Mouse (Mus musculus): ENCODE measurements around the gene Rnaseh2b. TPM values are rescaled to one million over a fixed set of nuclear protein-coding genes. Genes with fewer than 3 reads are reported as not detected.

Gene Rnaseh2b
- polyA plus RNA-seq, 1 experiment from 2014 or later: 91.0 TPM

GRCm38 (mm10) chr14:62342643-62343144 is 50.3 kb downstream of the Rnaseh2b start:
- Histone ChIP-seq H3K36me3 (ENCODE audit: control insufficient read depth, insufficient read depth, low read length) (peaks cover 4% of the 10 kb centered on the region; the same call in 1 of the 2 replicates), H3K4me2 (peak overlapping the region; percentile 44), H3K27ac (ENCODE audit: low read depth, low read length) (peak overlapping the region; percentile 14; the same call in 1 of the 2 replicates), H3K27me3 (replicated peaks; ENCODE audit: control insufficient read depth, insufficient read depth, low read length) (no peaks in the 10 kb centered on the region), H3K4me1 (replicated peaks; ENCODE audit: control insufficient read depth, insufficient read depth, low read length) (peaks cover 12% of the 10 kb centered on the region; the same call in 1 of the 2 replicates), H3K4me3 (ENCODE audit: low read depth, low read length) (no peak overlapping the region), H3K9ac (ENCODE audit: low read depth, low read length) (peak overlapping the region; percentile 27; the same call in 1 of the 2 replicates), H3K9me3 (ENCODE audit: control insufficient read depth, low read length) (no peaks in the 10 kb centered on the region)
- WGBS: 34% methylated on average over 10 of the region's 10 CpGs
- DNase-seq (ENCODE audit: low spot score): no peak
- ATAC-seq (replicated peaks; ENCODE audit: low FRiP score): peak; percentile 82

- H3K9me3 ChIP-seq (ENCODE audit: control insufficient read depth, low read length): no peaks in the 10 kb centered on the region
- no peak overlapping the region for H3K4me2 ChIP-seq
- no peak overlapping the region for H3K9ac ChIP-seq (ENCODE audit: low read depth, low read length)
- peaks cover 4% of the 10 kb centered on the region; the same call in 1 of the 2 replicates for H3K4me1 ChIP-seq (replicated peaks; ENCODE audit: control insufficient read depth, insufficient read depth, low read length)
- WGBS: 91% methylated on average over 11 of the region's 11 CpGs
- no peaks in the 10 kb centered on the region for H3K27me3 ChIP-seq (replicated peaks; ENCODE audit: control insufficient read depth, insufficient read depth, low read length)
- peaks cover 7% of the 10 kb centered on the region for H3K36me3 ChIP-seq (ENCODE audit: control insufficient read depth, insufficient read depth, low read length)
- no peak for DNase-seq (ENCODE audit: low spot score)
- no peak overlapping the region for H3K4me3 ChIP-seq (ENCODE audit: low read depth, low read length)
- H3K27ac ChIP-seq (ENCODE audit: low read depth, low read length): no peak overlapping the region
- ATAC-seq (replicated peaks; ENCODE audit: low FRiP score): no peak
Observed at GRCm38 (mm10) chr14:62346570-62346969, 54.2 kb downstream of the Rnaseh2b start.

GRCm38 (mm10) chr14:62347103-62347502 is 54.7 kb downstream of the Rnaseh2b start:
- Histone ChIP-seq H3K9me3 (ENCODE audit: control insufficient read depth, low read length) (no peaks in the 10 kb centered on the region), H3K9ac (ENCODE audit: low read depth, low read length) (no peak overlapping the region), H3K27me3 (replicated peaks; ENCODE audit: control insufficient read depth, insufficient read depth, low read length) (no peaks in the 10 kb centered on the region), H3K36me3 (ENCODE audit: control insufficient read depth, insufficient read depth, low read length) (peaks cover 10% of the 10 kb centered on the region), H3K4me2 (no peak overlapping the region), H3K4me3 (ENCODE audit: low read depth, low read length) (no peak overlapping the region), H3K27ac (ENCODE audit: low read depth, low read length) (no peak overlapping the region), H3K4me1 (replicated peaks; ENCODE audit: control insufficient read depth, insufficient read depth, low read length) (peaks cover 4% of the 10 kb centered on the region; the same call in 1 of the 2 replicates)
- 91% methylated on average over 7 of the region's 7 CpGs for WGBS
- ATAC-seq (replicated peaks; ENCODE audit: low FRiP score) (no peak), DNase-seq (ENCODE audit: low spot score) (no peak)

GRCm38 (mm10) chr14:62349786-62350185 is 57.4 kb downstream of the Rnaseh2b start:
- no peak overlapping the region for H3K27ac ChIP-seq (ENCODE audit: low read depth, low read length)
- DNase-seq (ENCODE audit: low spot score) (no peak), ATAC-seq (replicated peaks; ENCODE audit: low FRiP score) (no peak)
- H3K9me3 ChIP-seq (ENCODE audit: control insufficient read depth, low read length): no peaks in the 10 kb centered on the region
- no peak overlapping the region for H3K4me2 ChIP-seq
- H3K4me3 ChIP-seq (ENCODE audit: low read depth, low read length): no peak overlapping the region
- WGBS: 89% methylated on average over 5 of the region's 5 CpGs
- no peak overlapping the region for H3K9ac ChIP-seq (ENCODE audit: low read depth, low read length)
- peaks cover 12% of the 10 kb centered on the region for H3K36me3 ChIP-seq (ENCODE audit: control insufficient read depth, insufficient read depth, low read length)
- H3K27me3 ChIP-seq (replicated peaks; ENCODE audit: control insufficient read depth, insufficient read depth, low read length): no peaks in the 10 kb centered on the region
- no peaks in the 10 kb centered on the region for H3K4me1 ChIP-seq (replicated peaks; ENCODE audit: control insufficient read depth, insufficient read depth, low read length)

- Histone ChIP-seq H3K27me3 (replicated peaks; ENCODE audit: control insufficient read depth, insufficient read depth, low read length) (no peaks in the 10 kb centered on the region), H3K27ac (ENCODE audit: low read depth, low read length) (no peak overlapping the region), H3K4me1 (replicated peaks; ENCODE audit: control insufficient read depth, insufficient read depth, low read length) (no peaks in the 10 kb centered on the region), H3K9me3 (ENCODE audit: control insufficient read depth, low read length) (no peaks in the 10 kb centered on the region), H3K36me3 (ENCODE audit: control insufficient read depth, insufficient read depth, low read length) (peaks cover 12% of the 10 kb centered on the region), H3K4me2 (no peak overlapping the region), H3K4me3 (ENCODE audit: low read depth, low read length) (no peak overlapping the region), H3K9ac (ENCODE audit: low read depth, low read length) (no peak overlapping the region)
- 81% methylated on average over 4 of the region's 4 CpGs for WGBS
- DNase-seq (ENCODE audit: low spot score) (no peak), ATAC-seq (replicated peaks; ENCODE audit: low FRiP score) (no peak)
Observed at GRCm38 (mm10) chr14:62350186-62350585, 57.8 kb downstream of the Rnaseh2b start.

GRCm38 (mm10) chr14:62350890-62351289 is 58.5 kb downstream of the Rnaseh2b start:
- Histone ChIP-seq H3K4me3 (ENCODE audit: low read depth, low read length) (no peak overlapping the region), H3K9me3 (ENCODE audit: control insufficient read depth, low read length) (no peaks in the 10 kb centered on the region), H3K9ac (ENCODE audit: low read depth, low read length) (no peak overlapping the region), H3K4me2 (no peak overlapping the region), H3K27ac (ENCODE audit: low read depth, low read length) (no peak overlapping the region), H3K27me3 (replicated peaks; ENCODE audit: control insufficient read depth, insufficient read depth, low read length) (no peaks in the 10 kb centered on the region), H3K36me3 (ENCODE audit: control insufficient read depth, insufficient read depth, low read length) (peaks cover 12% of the 10 kb centered on the region), H3K4me1 (replicated peaks; ENCODE audit: control insufficient read depth, insufficient read depth, low read length) (no peaks in the 10 kb centered on the region)
- ATAC-seq (replicated peaks; ENCODE audit: low FRiP score): no peak
- WGBS: 97% methylated on average over 3 of the region's 3 CpGs
- no peak for DNase-seq (ENCODE audit: low spot score)

- Histone ChIP-seq H3K36me3 (ENCODE audit: control insufficient read depth, insufficient read depth, low read length) (peaks cover 12% of the 10 kb centered on the region), H3K9me3 (ENCODE audit: control insufficient read depth, low read length) (no peaks in the 10 kb centered on the region), H3K4me1 (replicated peaks; ENCODE audit: control insufficient read depth, insufficient read depth, low read length) (no peaks in the 10 kb centered on the region), H3K27ac (ENCODE audit: low read depth, low read length) (no peak overlapping the region), H3K9ac (ENCODE audit: low read depth, low read length) (no peak overlapping the region), H3K4me3 (ENCODE audit: low read depth, low read length) (no peak overlapping the region), H3K27me3 (replicated peaks; ENCODE audit: control insufficient read depth, insufficient read depth, low read length) (no peaks in the 10 kb centered on the region), H3K4me2 (no peak overlapping the region)
- ATAC-seq (replicated peaks; ENCODE audit: low FRiP score): no peak
- no peak for DNase-seq (ENCODE audit: low spot score)
- 91% methylated on average over 9 of the region's 9 CpGs for WGBS
Observed at GRCm38 (mm10) chr14:62353372-62353771, 61.0 kb downstream of the Rnaseh2b start.

GRCm38 (mm10) chr14:62353793-62354192 is 61.4 kb downstream of the Rnaseh2b start:
- Histone ChIP-seq H3K4me3 (ENCODE audit: low read depth, low read length) (no peak overlapping the region), H3K9me3 (ENCODE audit: control insufficient read depth, low read length) (no peaks in the 10 kb centered on the region), H3K4me1 (replicated peaks; ENCODE audit: control insufficient read depth, insufficient read depth, low read length) (no peaks in the 10 kb centered on the region), H3K9ac (ENCODE audit: low read depth, low read length) (no peak overlapping the region), H3K36me3 (ENCODE audit: control insufficient read depth, insufficient read depth, low read length) (peaks cover 12% of the 10 kb centered on the region), H3K27ac (ENCODE audit: low read depth, low read length) (no peak overlapping the region), H3K4me2 (no peak overlapping the region), H3K27me3 (replicated peaks; ENCODE audit: control insufficient read depth, insufficient read depth, low read length) (no peaks in the 10 kb centered on the region)
- WGBS: 90% methylated on average over 5 of the region's 5 CpGs
- ATAC-seq (replicated peaks; ENCODE audit: low FRiP score) (no peak), DNase-seq (ENCODE audit: low spot score) (no peak)

- 86% methylated on average over 7 of the region's 7 CpGs for WGBS
- no peak for ATAC-seq (replicated peaks; ENCODE audit: low FRiP score)
- Histone ChIP-seq H3K36me3 (ENCODE audit: control insufficient read depth, insufficient read depth, low read length) (peaks cover 10% of the 10 kb centered on the region), H3K4me1 (replicated peaks; ENCODE audit: control insufficient read depth, insufficient read depth, low read length) (no peaks in the 10 kb centered on the region), H3K27ac (ENCODE audit: low read depth, low read length) (no peak overlapping the region), H3K9ac (ENCODE audit: low read depth, low read length) (no peak overlapping the region), H3K4me3 (ENCODE audit: low read depth, low read length) (no peak overlapping the region), H3K27me3 (replicated peaks; ENCODE audit: control insufficient read depth, insufficient read depth, low read length) (no peaks in the 10 kb centered on the region), H3K4me2 (no peak overlapping the region), H3K9me3 (ENCODE audit: control insufficient read depth, low read length) (no peaks in the 10 kb centered on the region)
- DNase-seq (ENCODE audit: low spot score): no peak
Observed at GRCm38 (mm10) chr14:62355201-62355600, 62.8 kb downstream of the Rnaseh2b start.

Data from liver, embryonic 11.5 days (tissue).